Mouse (Mus musculus) embryonic facial prominence, embryonic 15.5 days (tissue): Measurements from ENCODE around the gene Mrpl35. TPM values are rescaled to one million over a fixed set of nuclear protein-coding genes. Genes with fewer than 3 reads are reported as not detected.

Experiments
- ATAC-seq: fragments of 200-750 bp; cut with Nextera tagmentation; 2 replicates; pipeline ENCODE4 v1.8.0; 2017; ENCODE audit warnings: low read depth, moderate TSS enrichment; ENCODE audit not compliant: insufficient number of reproducible peaks, low FRiP score, low TSS enrichment
- H3K27ac ChIP-seq: fragments of 300-500 bp; sonication (generic); replicated peaks from 2 replicates; pipeline ENCODE4 v1.5.1; 2015; ENCODE audit warnings: mild to moderate bottlenecking, inconsistent platforms
- H3K27me3 ChIP-seq: fragments of 300-500 bp; sonication (generic); 2 replicates; pipeline ENCODE4 v1.6.1; 2015; ENCODE audit warnings: inconsistent platforms
- H3K36me3 ChIP-seq: fragments of 300-500 bp; sonication (generic); 2 replicates; pipeline ENCODE4 v1.6.1; 2015; ENCODE audit warnings: mild to moderate bottlenecking, inconsistent platforms
- H3K4me1 ChIP-seq: fragments of 300-500 bp; sonication (generic); 2 replicates; pipeline ENCODE4 v1.6.1; 2015; ENCODE audit warnings: inconsistent platforms
- H3K4me2 ChIP-seq: fragments of 300-500 bp; sonication (generic); replicated peaks from 2 replicates; pipeline ENCODE4 v1.6.1; 2015; ENCODE audit warnings: mild to moderate bottlenecking, inconsistent platforms
- H3K4me3 ChIP-seq: fragments of 300-500 bp; sonication (generic); replicated peaks from 2 replicates; pipeline ENCODE4 v1.5.1; 2015; ENCODE audit warnings: mild to moderate bottlenecking, inconsistent platforms
- H3K9ac ChIP-seq: fragments of 300-500 bp; sonication (generic); 2 replicates; pipeline ENCODE4 v1.6.1; 2015; ENCODE audit warnings: inconsistent platforms
- H3K9me3 ChIP-seq: fragments of 300-500 bp; sonication (generic); replicated peaks from 2 replicates; pipeline ENCODE4 v1.6.1; 2016; ENCODE audit warnings: inconsistent platforms
- WGBS: fragments of 180-500 bp; shearing (Covaris S2); methylation state at CpG from one replicate; pipeline ENCODE4 v1.1.7; 2015; 5-methylcytosine and 5-hydroxymethylcytosine counted together
- polyA plus RNA-seq: library from polyadenylated mRNA; unstranded; fragments of >200 nt; fragmentation: Nextera tagmentation; extraction: Ambion mirVana; gene quantifications from 2 replicates; pipeline ENCODE4 v1.2.1, GENCODE M21; 2015

The Mrpl35 gene
- polyA plus RNA-seq, 1 experiment from 2014 or later = 59.2 TPM

- Histone ChIP-seq H3K4me1 (0 out of 2 replicates have a peak, but pooled peaks cover 3% of the 10 kb centered on the region), H3K4me3 (no peak overlapping the region), H3K4me2 (no peak overlapping the region), H3K36me3 (no peaks in the 10 kb centered on the region), H3K27me3 (no peaks in the 10 kb centered on the region), H3K9ac (no peak overlapping the region), H3K27ac (no peak overlapping the region), H3K9me3 (no peaks in the 10 kb centered on the region)
- 63% methylated on average over 3 of the region's 3 CpGs for WGBS
- ATAC-seq = no peak
Observed at GRCm38 (mm10) chr6:71799391-71799790, 27.4 kb downstream of the Mrpl35 start.

DNA sequence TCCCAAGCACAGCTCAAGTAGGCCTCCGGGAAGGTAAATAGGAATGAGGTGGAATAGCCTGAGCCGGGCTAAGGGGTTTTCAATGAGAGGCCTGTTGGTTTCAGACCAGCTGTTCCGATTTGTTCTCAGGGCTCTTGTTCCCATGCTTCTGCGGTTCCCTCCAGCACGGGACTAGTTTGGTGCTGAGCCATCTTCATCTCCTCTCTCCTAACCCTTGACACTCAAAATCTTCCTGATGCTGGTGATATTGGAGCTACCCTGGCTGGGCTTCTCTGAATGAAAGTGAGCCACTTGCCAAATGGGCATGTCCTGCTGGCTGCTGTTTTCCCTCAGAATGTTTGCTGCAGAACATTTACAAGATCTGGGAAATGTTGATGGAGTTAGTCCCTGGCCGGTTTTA, 35.0 kb downstream of the Mrpl35 start:
- Histone ChIP-seq H3K4me1 (no peaks in the 10 kb centered on the region), H3K9ac (no peak overlapping the region), H3K4me2 (no peak overlapping the region), H3K4me3 (no peak overlapping the region), H3K9me3 (no peaks in the 10 kb centered on the region), H3K27me3 (no peaks in the 10 kb centered on the region), H3K27ac (no peak overlapping the region), H3K36me3 (no peaks in the 10 kb centered on the region)
- 76% methylated on average over 6 of the region's 6 CpGs for WGBS
- no peak for ATAC-seq

GRCm38 (mm10) chr6:71788348-71788747, 38.4 kb downstream of the Mrpl35 start:
- 61% methylated on average over 9 of the region's 9 CpGs for WGBS
- H3K27ac ChIP-seq = no peak overlapping the region
- H3K4me2 ChIP-seq = no peak overlapping the region
- no peaks in the 10 kb centered on the region for H3K27me3 ChIP-seq
- no peaks in the 10 kb centered on the region for H3K36me3 ChIP-seq
- H3K4me1 ChIP-seq = no peaks in the 10 kb centered on the region
- H3K9ac ChIP-seq = no peak overlapping the region
- H3K4me3 ChIP-seq = no peak overlapping the region
- no peak for ATAC-seq
- no peaks in the 10 kb centered on the region for H3K9me3 ChIP-seq

DNA sequence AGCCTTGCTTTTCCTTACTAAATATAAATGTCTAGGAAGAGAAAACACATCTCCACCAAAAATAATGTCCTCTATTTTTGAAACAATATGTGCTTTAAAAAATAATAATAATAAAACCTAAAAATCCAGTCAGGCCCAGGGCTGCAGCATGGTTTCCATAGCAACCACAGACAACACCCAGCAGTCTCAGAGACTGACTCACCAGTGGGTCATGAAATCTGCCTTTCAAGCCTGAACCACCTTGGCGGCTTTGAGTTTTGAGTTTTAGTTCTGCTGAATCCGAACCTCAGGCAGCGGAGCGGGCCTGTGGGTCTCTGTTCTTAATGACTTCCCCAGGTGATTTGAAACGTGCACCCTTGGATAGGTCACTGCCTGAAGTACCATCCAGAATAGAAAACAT, 43.6 kb downstream of the Mrpl35 start:
- Histone ChIP-seq H3K4me2 (no peak overlapping the region), H3K4me1 (no peaks in the 10 kb centered on the region), H3K9ac (no peak overlapping the region), H3K27me3 (no peaks in the 10 kb centered on the region), H3K36me3 (no peaks in the 10 kb centered on the region), H3K27ac (no peak overlapping the region), H3K9me3 (no peaks in the 10 kb centered on the region), H3K4me3 (no peak overlapping the region)
- WGBS = 83% methylated on average over 5 of the region's 5 CpGs
- ATAC-seq = no peak

- Histone ChIP-seq H3K9ac (no peak overlapping the region), H3K36me3 (no peaks in the 10 kb centered on the region), H3K4me2 (no peak overlapping the region), H3K9me3 (no peaks in the 10 kb centered on the region), H3K4me1 (no peaks in the 10 kb centered on the region), H3K27ac (no peak overlapping the region), H3K4me3 (no peak overlapping the region), H3K27me3 (no peaks in the 10 kb centered on the region)
- ATAC-seq = no peak
- 85% methylated on average over 7 of the region's 7 CpGs for WGBS
Observed at GRCm38 (mm10) chr6:71780431-71780830, 46.3 kb downstream of the Mrpl35 start.

GRCm38 (mm10) chr6:71779831-71780230, 46.9 kb downstream of the Mrpl35 start:
- no peaks in the 10 kb centered on the region for H3K27me3 ChIP-seq
- no peak for ATAC-seq
- H3K36me3 ChIP-seq = no peaks in the 10 kb centered on the region
- no peaks in the 10 kb centered on the region for H3K4me1 ChIP-seq
- no peak overlapping the region for H3K4me2 ChIP-seq
- no peak overlapping the region for H3K4me3 ChIP-seq
- H3K9ac ChIP-seq = no peak overlapping the region
- 68% methylated on average over 2 of the region's 2 CpGs for WGBS
- no peak overlapping the region for H3K27ac ChIP-seq
- H3K9me3 ChIP-seq = no peaks in the 10 kb centered on the region

GRCm38 (mm10) chr6:71778016-71778415, 48.8 kb downstream of the Mrpl35 start:
- WGBS = 88% methylated on average over 5 of the region's 5 CpGs
- H3K36me3 ChIP-seq = no peaks in the 10 kb centered on the region
- no peaks in the 10 kb centered on the region for H3K4me1 ChIP-seq
- no peak overlapping the region for H3K4me2 ChIP-seq
- H3K9ac ChIP-seq = no peak overlapping the region
- no peak overlapping the region for H3K4me3 ChIP-seq
- no peaks in the 10 kb centered on the region for H3K27me3 ChIP-seq
- no peaks in the 10 kb centered on the region for H3K9me3 ChIP-seq
- ATAC-seq = no peak
- H3K27ac ChIP-seq = no peak overlapping the region

- no peak overlapping the region for H3K27ac ChIP-seq
- H3K27me3 ChIP-seq = no peaks in the 10 kb centered on the region
- no peak overlapping the region for H3K4me2 ChIP-seq
- no peak for ATAC-seq
- no peak overlapping the region for H3K4me3 ChIP-seq
- H3K9me3 ChIP-seq = no peaks in the 10 kb centered on the region
- H3K36me3 ChIP-seq = no peaks in the 10 kb centered on the region
- WGBS = 73% methylated on average over 7 of the region's 7 CpGs
- no peaks in the 10 kb centered on the region for H3K4me1 ChIP-seq
- H3K9ac ChIP-seq = no peak overlapping the region
Observed at GRCm38 (mm10) chr6:71772636-71773208, 54.0 kb downstream of the Mrpl35 start.

DNA sequence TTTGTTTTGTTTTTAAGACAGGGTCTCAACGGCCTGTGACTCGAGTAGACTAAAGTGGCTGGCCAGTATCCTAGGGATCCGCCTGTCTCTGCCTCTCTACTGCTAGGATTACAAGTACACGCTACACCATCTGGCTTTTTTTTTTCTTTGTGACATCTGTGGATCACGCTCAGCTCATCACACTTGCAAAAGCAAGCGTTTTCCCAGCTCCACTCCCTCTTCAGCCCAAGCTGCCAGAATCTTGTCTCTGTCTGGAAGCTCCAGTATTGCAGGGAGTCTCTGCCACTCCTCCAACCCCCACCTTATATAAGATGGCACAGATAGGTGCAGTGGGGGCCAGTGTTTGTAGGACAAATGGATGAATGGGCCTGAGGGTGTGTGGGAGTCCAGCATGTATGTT, 54.6 kb downstream of the Mrpl35 start:
- no peak for ATAC-seq
- no peak overlapping the region for H3K9ac ChIP-seq
- H3K4me1 ChIP-seq = no peaks in the 10 kb centered on the region
- WGBS = 60% methylated on average over 6 of the region's 6 CpGs
- no peaks in the 10 kb centered on the region for H3K36me3 ChIP-seq
- no peak overlapping the region for H3K4me3 ChIP-seq
- H3K9me3 ChIP-seq = no peaks in the 10 kb centered on the region
- no peaks in the 10 kb centered on the region for H3K27me3 ChIP-seq
- no peak overlapping the region for H3K27ac ChIP-seq
- H3K4me2 ChIP-seq = no peak overlapping the region

GRCm38 (mm10) chr6:71771282-71771681, 55.5 kb downstream of the Mrpl35 start:
- Histone ChIP-seq H3K36me3 (no peaks in the 10 kb centered on the region), H3K9me3 (no peaks in the 10 kb centered on the region), H3K9ac (no peak overlapping the region), H3K4me3 (no peak overlapping the region), H3K4me1 (no peaks in the 10 kb centered on the region), H3K4me2 (no peak overlapping the region), H3K27ac (no peak overlapping the region), H3K27me3 (no peaks in the 10 kb centered on the region)
- no peak for ATAC-seq
- 90% methylated on average over 4 of the region's 4 CpGs for WGBS

- 96% methylated on average over 4 of the region's 4 CpGs for WGBS
- H3K4me3 ChIP-seq = no peak overlapping the region
- no peaks in the 10 kb centered on the region for H3K9me3 ChIP-seq
- H3K27me3 ChIP-seq = no peaks in the 10 kb centered on the region
- H3K9ac ChIP-seq = no peak overlapping the region
- H3K27ac ChIP-seq = no peak overlapping the region
- H3K36me3 ChIP-seq = no peaks in the 10 kb centered on the region
- no peak for ATAC-seq
- no peak overlapping the region for H3K4me2 ChIP-seq
- H3K4me1 ChIP-seq = no peaks in the 10 kb centered on the region
Observed at GRCm38 (mm10) chr6:71770856-71771255, 55.9 kb downstream of the Mrpl35 start.

- Histone ChIP-seq H3K4me3 (no peak overlapping the region), H3K4me2 (no peak overlapping the region), H3K9me3 (no peaks in the 10 kb centered on the region), H3K9ac (no peak overlapping the region), H3K36me3 (no peaks in the 10 kb centered on the region), H3K27me3 (no peaks in the 10 kb centered on the region), H3K4me1 (no peaks in the 10 kb centered on the region), H3K27ac (no peak overlapping the region)
- WGBS = 74% methylated on average over 12 of the region's 12 CpGs
- no peak for ATAC-seq
Observed at GRCm38 (mm10) chr6:71769901-71770690, 56.7 kb downstream of the Mrpl35 start.
